Mouse (Mus musculus) forebrain, embryonic 14.5 days (tissue): Measurements from ENCODE around the gene Cpa1. TPM values are rescaled to one million over a fixed set of nuclear protein-coding genes. Genes with fewer than 3 reads are reported as not detected.

ENCODE experiments used
- ATAC-seq: fragments of 200-750 bp; cut with Nextera tagmentation; 2 replicates; pipeline ENCODE4 v1.8.0; 2017; ENCODE audit warnings: mild to moderate bottlenecking, moderate library complexity
- DNase-seq: peaks from one replicate; pipeline ENCODE4 v3.0.0-alpha.2; 2015; ENCODE audit warnings: low spot score
- H3K27ac ChIP-seq: fragments of 300-500 bp; sonication (generic); 2 replicates; pipeline ENCODE4 v1.5.1; 2014; ENCODE audit warnings: low read depth, mild to moderate bottlenecking, control low read depth, low read length, moderate library complexity
- H3K27me3 ChIP-seq: fragments of 300-500 bp; sonication (generic); replicated peaks from 2 replicates; pipeline ENCODE4 v1.6.1; 2014; ENCODE audit warnings: low read length, control low read depth, mixed read lengths; ENCODE audit not compliant: control insufficient read depth, insufficient read depth
- H3K36me3 ChIP-seq: fragments of 300-500 bp; sonication (generic); 2 replicates; pipeline ENCODE4 v1.6.1; 2014; ENCODE audit warnings: low read length, control low read depth; ENCODE audit not compliant: control insufficient read depth, insufficient read depth
- H3K4me1 ChIP-seq: fragments of 300-500 bp; sonication (generic); 2 replicates; pipeline ENCODE4 v1.6.1; 2014; ENCODE audit warnings: antibody characterized with exemption, low read length, control low read depth; ENCODE audit not compliant: control insufficient read depth, insufficient read depth
- H3K4me2 ChIP-seq: fragments of 300-500 bp; sonication (generic); 2 replicates; pipeline ENCODE4 v1.6.1; 2014; ENCODE audit warnings: mild to moderate bottlenecking, control low read depth, low read length
- H3K4me3 ChIP-seq: fragments of 300-500 bp; sonication (generic); 2 replicates; pipeline ENCODE4 v1.5.1; 2014; ENCODE audit warnings: low read depth, low read length, control low read depth
- H3K9ac ChIP-seq: fragments of 300-500 bp; sonication (generic); 2 replicates; pipeline ENCODE4 v1.6.1; 2014; ENCODE audit warnings: mild to moderate bottlenecking, low read length, control low read depth, moderate library complexity
- H3K9me3 ChIP-seq: fragments of 300-500 bp; sonication (generic); replicated peaks from 2 replicates; pipeline ENCODE4 v1.6.1; 2016; ENCODE audit warnings: low read length, control low read depth, mixed read lengths; ENCODE audit not compliant: control insufficient read depth
- WGBS: fragments of 180-500 bp; shearing (Covaris S2); extraction: QIAGEN DNeasy Blood & Tissue Kit; methylation state at CpG from one replicate; pipeline ENCODE4 v1.1.7; 2014; 5-methylcytosine and 5-hydroxymethylcytosine counted together
- polyA plus RNA-seq: library from polyadenylated mRNA; unstranded; fragments of >200 nt; fragmentation: Nextera tagmentation; extraction: Ambion mirVana; gene quantifications from 2 replicates; pipeline ENCODE4 v1.2.1, GENCODE M21; 2014

Cpa1 gene
- polyA plus RNA-seq, 1 experiment from 2014 or later = 0.58 TPM

- H3K27ac ChIP-seq = no peak overlapping the region
- ATAC-seq (no peak), DNase-seq (no peak)
- H3K4me1 ChIP-seq = no peaks in the 10 kb centered on the region; the same call in 1 of the 2 replicates
- H3K9me3 ChIP-seq = no peaks in the 10 kb centered on the region
- H3K4me3 ChIP-seq = no peak overlapping the region
- 95% methylated on average over 4 of the region's 4 CpGs for WGBS
- H3K27me3 ChIP-seq = no peaks in the 10 kb centered on the region
- no peak overlapping the region for H3K4me2 ChIP-seq
- H3K36me3 ChIP-seq = no peaks in the 10 kb centered on the region
- H3K9ac ChIP-seq = no peak overlapping the region
Measured at GRCm38 (mm10) chr6:30605111-30605510, 33.9 kb upstream of the Cpa1 start.

GRCm38 (mm10) chr6:30605672-30606071 is 33.3 kb upstream of the Cpa1 start:
- no peak overlapping the region for H3K27ac ChIP-seq
- H3K27me3 ChIP-seq = no peaks in the 10 kb centered on the region
- no peaks in the 10 kb centered on the region; the same call in 1 of the 2 replicates for H3K4me1 ChIP-seq
- no peak overlapping the region for H3K9ac ChIP-seq
- no peak overlapping the region for H3K4me3 ChIP-seq
- H3K4me2 ChIP-seq = no peak overlapping the region
- DNase-seq (no peak), ATAC-seq (no peak)
- H3K9me3 ChIP-seq = no peaks in the 10 kb centered on the region
- no peaks in the 10 kb centered on the region for H3K36me3 ChIP-seq
- 93% methylated on average over 5 of the region's 5 CpGs for WGBS

- DNase-seq (no peak), ATAC-seq (no peak)
- Histone ChIP-seq H3K4me2 (no peak within 1 kb of the TSS), H3K36me3 (no peaks in the 10 kb centered on the region), H3K4me3 (no peak within 1 kb of the TSS), H3K27me3 (no peaks in the 10 kb centered on the region), H3K9me3 (no peaks in the 10 kb centered on the region), H3K27ac (no peak within 1 kb of the TSS), H3K9ac (no peak within 1 kb of the TSS), H3K4me1 (peaks cover 9% of the 10 kb centered on the region)
- 69% methylated on average over 7 of the region's 7 CpGs for WGBS
Measured at GRCm38 (mm10) chr6:30610710-30611109, 28.3 kb upstream of the Cpa1 start, which contains the start of gene Cpa5. Cpa5 (plus strand) TSS chr6:30611010.

- H3K27ac ChIP-seq = no peak overlapping the region
- peaks cover 13% of the 10 kb centered on the region for H3K4me1 ChIP-seq
- no peak overlapping the region for H3K4me2 ChIP-seq
- H3K27me3 ChIP-seq = no peaks in the 10 kb centered on the region
- H3K9ac ChIP-seq = no peak overlapping the region
- no peak overlapping the region for H3K4me3 ChIP-seq
- DNase-seq (no peak), ATAC-seq (no peak)
- WGBS = 11% methylated on average over 5 of the region's 5 CpGs
- H3K36me3 ChIP-seq = no peaks in the 10 kb centered on the region
- H3K9me3 ChIP-seq = no peaks in the 10 kb centered on the region
Measured at GRCm38 (mm10) chr6:30611212-30611611, 27.8 kb upstream of the Cpa1 start.

GRCm38 (mm10) chr6:30614251-30614650 is 24.8 kb upstream of the Cpa1 start:
- Histone ChIP-seq H3K4me1 (peaks cover 43% of the 10 kb centered on the region), H3K4me2 (no peak overlapping the region), H3K9me3 (no peaks in the 10 kb centered on the region), H3K9ac (no peak overlapping the region), H3K36me3 (no peaks in the 10 kb centered on the region), H3K4me3 (no peak overlapping the region), H3K27ac (no peak overlapping the region), H3K27me3 (no peaks in the 10 kb centered on the region)
- ATAC-seq (no peak), DNase-seq (no peak)
- 63% methylated on average over 6 of the region's 6 CpGs for WGBS

- H3K4me2 ChIP-seq = no peak overlapping the region
- 11% methylated on average over 4 of the region's 4 CpGs for WGBS
- no peak for ATAC-seq
- no peak overlapping the region for H3K4me3 ChIP-seq
- no peaks in the 10 kb centered on the region for H3K27me3 ChIP-seq
- no peaks in the 10 kb centered on the region for H3K36me3 ChIP-seq
- no peak for DNase-seq
- H3K9me3 ChIP-seq = no peaks in the 10 kb centered on the region
- H3K9ac ChIP-seq = no peak overlapping the region
- H3K4me1 ChIP-seq = peaks cover 44% of the 10 kb centered on the region
- peak overlapping the region; percentile 86 for H3K27ac ChIP-seq
Measured at GRCm38 (mm10) chr6:30615741-30616140, 23.3 kb upstream of the Cpa1 start.

- 0 out of 2 replicates have a peak, but pooled peaks have one; percentile 23 for ATAC-seq
- Histone ChIP-seq H3K36me3 (no peaks in the 10 kb centered on the region), H3K4me1 (peaks cover 39% of the 10 kb centered on the region), H3K9me3 (no peaks in the 10 kb centered on the region), H3K27me3 (no peaks in the 10 kb centered on the region), H3K9ac (no peak overlapping the region), H3K27ac (peak overlapping the region; percentile 86), H3K4me2 (peak overlapping the region; percentile 56), H3K4me3 (no peak overlapping the region)
- WGBS = 1% methylated on average over 8 of the region's 8 CpGs
- DNase-seq = peak; percentile 54
Measured at GRCm38 (mm10) chr6:30616491-30616941, 22.5 kb upstream of the Cpa1 start.

- peaks cover 39% of the 10 kb centered on the region for H3K4me1 ChIP-seq
- H3K9ac ChIP-seq = peak overlapping the region; percentile 46; the same call in 1 of the 2 replicates
- WGBS = 5% methylated on average over 13 of the region's 13 CpGs
- peak overlapping the region; percentile 56 for H3K4me2 ChIP-seq
- no peaks in the 10 kb centered on the region for H3K9me3 ChIP-seq
- H3K27me3 ChIP-seq = no peaks in the 10 kb centered on the region
- H3K36me3 ChIP-seq = no peaks in the 10 kb centered on the region
- H3K27ac ChIP-seq = peak overlapping the region; percentile 86
- ATAC-seq (peak; percentile 9), DNase-seq (peak; percentile 28)
- H3K4me3 ChIP-seq = peak overlapping the region; percentile 23
Measured at GRCm38 (mm10) chr6:30617020-30617958, 21.7 kb upstream of the Cpa1 start.
